ENCODE assay signal across 16 mouse cellular contexts in the genomic region with DNA sequence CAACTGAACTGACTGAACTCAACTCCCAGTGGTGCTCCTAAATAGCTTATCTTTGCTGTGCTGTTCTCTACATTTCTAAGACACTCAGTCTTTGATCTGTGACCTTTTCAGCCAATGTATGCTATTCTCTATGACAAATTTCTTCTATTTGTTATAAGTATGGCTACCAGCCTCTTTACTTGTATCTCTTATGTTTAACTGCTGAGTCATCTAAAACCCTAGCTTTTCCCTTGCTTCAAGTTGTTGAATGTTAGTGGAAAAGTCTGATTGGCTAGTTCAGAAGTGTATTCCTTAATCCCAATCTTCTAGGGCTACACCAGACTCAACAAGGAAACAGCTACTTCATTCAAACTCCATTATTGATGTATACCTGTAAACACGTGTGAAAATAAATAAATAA.
"Had no signal": no experiment of that assay in that cellular context is flagged by ENCODE, and none has a peak within 500 bp of the region (broad histone marks: within the 10 kb centered on the region; RNA-seq: fewer than 3 reads in every experiment).

No protein-coding gene starts in this region.

- H3K9ac ChIP-seq: neural tube, embryonic 13.5 days; neural tube, embryonic 15.5 days; stomach, embryonic 15.5 days had no signal

- H3K9me3 ChIP-seq: stomach, embryonic 15.5 days had no signal

- H3K4me1 ChIP-seq: neural tube, embryonic 13.5 days; neural tube, embryonic 15.5 days; stomach, embryonic 15.5 days had no signal

- H3K27ac ChIP-seq: neural tube, embryonic 13.5 days; neural tube, embryonic 15.5 days; stomach, embryonic 15.5 days; stomach, postnatal 0 days had no signal

- H3K4me2 ChIP-seq: neural tube, embryonic 13.5 days; neural tube, embryonic 15.5 days; stomach, embryonic 15.5 days had no signal

- H3K27me3 ChIP-seq: neural tube, embryonic 13.5 days; neural tube, embryonic 15.5 days; stomach, embryonic 15.5 days had no signal

- DNase-seq: retina, postnatal 1 day; right cerebral cortex, adult 18-20 months; right cerebral cortex, postnatal 14 days; right cerebral cortex, postnatal 25 days; right cerebral cortex, postnatal 4 days; spleen, adult 18-20 months; thymus, adult 18-20 months; thymus, adult 2 months; thymus, postnatal 14 days; thymus, postnatal 25 days; thymus, postnatal 36 days; thymus, postnatal 4 days had no signal

- H3K36me3 ChIP-seq: neural tube, embryonic 13.5 days; neural tube, embryonic 15.5 days; stomach, embryonic 15.5 days had no signal

- H3K4me3 ChIP-seq: neural tube, embryonic 13.5 days; neural tube, embryonic 15.5 days; stomach, embryonic 15.5 days had no signal
